Mouse (Mus musculus): ENCODE results near the gene Tspan18. TPM values are rescaled to one million over a fixed set of nuclear protein-coding genes. Genes with fewer than 3 reads are reported as not detected.

Gene Tspan18
- total and polyA plus RNA-seq, 3 experiments = 0.38 TPM; not detected in 2

DNA sequence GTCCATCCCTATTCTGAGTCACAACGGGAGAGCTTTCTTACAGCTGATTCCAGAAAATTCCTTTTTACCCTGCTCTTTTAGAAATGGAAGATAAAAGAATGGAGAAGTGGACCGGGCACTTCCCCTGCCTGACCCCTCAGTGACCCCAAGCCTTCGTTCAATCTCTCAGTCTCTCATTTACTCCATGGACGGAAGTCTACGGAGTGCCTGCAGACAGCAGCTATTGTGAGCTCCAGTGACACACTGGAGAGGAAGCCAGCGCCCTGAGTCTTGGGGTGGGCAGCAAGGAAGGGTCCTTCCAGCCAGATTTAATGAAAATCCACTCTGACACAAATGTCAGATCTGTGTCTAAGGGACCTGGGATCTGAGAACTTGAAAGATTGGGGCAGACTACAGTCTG is 12.3 kb upstream of the Tspan18 start:
- Histone ChIP-seq H3K79me2 (replicated peaks; ENCODE audit: control insufficient read depth, extremely low read depth, insufficient read depth, poor library complexity, severe bottlenecking) (no peaks in the 10 kb centered on the region), H3K36me3 (replicated peaks in 1 of 2; ENCODE audit: control insufficient read depth in 1 of 2, insufficient read depth in 1 of 2, low read length in 1 of 2) (no peaks in the 10 kb centered on the region), H3K9me3 (replicated peaks; ENCODE audit: low read length) (no peaks in the 10 kb centered on the region), H3K4me3 (replicated peaks in 1 of 3; ENCODE audit: low read depth in 2 of 3, low read length in 2 of 3, poor library complexity in 1 of 3) (no peak overlapping the region), H3K4me2 (ENCODE audit: insufficient read depth, low read depth, poor library complexity, severe bottlenecking) (no peak overlapping the region), H3K27me3 (replicated peaks) (peaks cover 93% of the 10 kb centered on the region), H3K27ac (ENCODE audit: insufficient read depth, low read depth) (no peak overlapping the region), H3K4me1 (ENCODE audit: control insufficient read depth in 1 of 2, insufficient read depth in 2 of 2) (no peaks in the 10 kb centered on the region), H3K9ac (ENCODE audit: insufficient read depth, low read depth) (no peak overlapping the region)
- in situ Hi-C loops (cut with MboI; ENCODE audit: low pct_ligation_motif_present, low pct_unique_long_range_greater_than_20kb, low sequenced_read_pairs) = no loop called here
- no peak for DNase-seq (ENCODE audit: extremely low read depth)
- dilution Hi-C loops (cut with MboI; ENCODE audit: extremely low pct_ligation_motif_present, extremely low pct_unique_long_range_greater_than_20kb, low sequenced_read_pairs) = no loop called here
- TF ChIP-seq HCFC1 (IDR thresholded peaks at IDR 0.05; ENCODE audit: low read depth, low read length) (no peak), MXI1 (IDR thresholded peaks at IDR 0.05; ENCODE audit: low read depth, low read length) (no peak), USF1 (IDR thresholded peaks at IDR 0.05; ENCODE audit: low read depth, low read length) (no peak), ZKSCAN1 (IDR thresholded peaks at IDR 0.05; ENCODE audit: borderline replicate concordance, low read depth, low read length) (no peak), KAT2A (IDR thresholded peaks at IDR 0.05; ENCODE audit: insufficient replicate concordance, low read length) (no peak), MYC (IDR thresholded peaks at IDR 0.05; ENCODE audit: low read depth, low read length) (no peak), POLR2AphosphoS2 (IDR thresholded peaks at IDR 0.05; ENCODE audit: low read depth, low read length) (no peak)

DNA sequence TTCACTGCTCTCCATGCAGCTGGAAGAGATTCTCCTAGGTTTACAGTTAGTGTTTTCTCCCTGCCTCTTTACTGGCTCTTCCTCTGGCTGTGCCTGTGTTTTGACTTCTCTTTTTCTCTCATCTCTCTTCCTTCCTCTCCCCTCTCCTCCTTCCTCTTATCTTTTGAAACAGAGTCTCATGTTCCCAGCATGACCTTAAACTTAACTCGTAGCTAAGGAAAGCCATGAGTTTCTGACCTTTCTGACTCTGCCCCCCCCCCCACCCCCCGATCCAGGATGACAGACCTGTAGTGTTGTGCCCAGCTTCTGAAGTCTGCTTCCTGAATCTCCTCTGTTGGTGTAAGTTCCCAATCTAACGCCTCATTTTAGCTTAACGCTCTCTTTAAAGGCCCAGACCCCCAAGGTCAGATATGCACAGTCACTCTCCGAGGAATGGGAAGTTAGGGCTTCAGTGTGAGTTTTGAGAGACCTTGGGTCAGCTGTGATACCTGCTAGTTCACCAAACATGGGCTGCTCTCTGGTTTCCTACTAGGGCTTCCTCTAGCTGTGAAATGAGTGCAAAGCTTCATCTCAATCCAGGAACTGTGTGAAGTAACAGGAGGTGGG is 11.5 kb upstream of the Tspan18 start:
- Histone ChIP-seq H3K36me3 (replicated peaks in 1 of 2; ENCODE audit: control insufficient read depth in 1 of 2, insufficient read depth in 1 of 2, low read length in 1 of 2) (no peaks in the 10 kb centered on the region), H3K4me3 (replicated peaks in 1 of 3; ENCODE audit: low read depth in 2 of 3, low read length in 2 of 3, poor library complexity in 1 of 3) (no peak overlapping the region), H3K4me2 (ENCODE audit: insufficient read depth, low read depth, poor library complexity, severe bottlenecking) (no peak overlapping the region), H3K79me2 (replicated peaks; ENCODE audit: control insufficient read depth, extremely low read depth, insufficient read depth, poor library complexity, severe bottlenecking) (no peaks in the 10 kb centered on the region), H3K4me1 (ENCODE audit: control insufficient read depth in 1 of 2, insufficient read depth in 2 of 2) (no peaks in the 10 kb centered on the region), H3K9ac (ENCODE audit: insufficient read depth, low read depth) (no peak overlapping the region), H3K9me3 (replicated peaks; ENCODE audit: low read length) (no peaks in the 10 kb centered on the region), H3K27ac (ENCODE audit: insufficient read depth, low read depth) (no peak overlapping the region), H3K27me3 (replicated peaks) (peaks cover 93% of the 10 kb centered on the region)
- in situ Hi-C loops (cut with MboI; ENCODE audit: low pct_ligation_motif_present, low pct_unique_long_range_greater_than_20kb, low sequenced_read_pairs) (no loop called here), dilution Hi-C loops (cut with MboI; ENCODE audit: extremely low pct_ligation_motif_present, extremely low pct_unique_long_range_greater_than_20kb, low sequenced_read_pairs) (no loop called here)
- no peak for DNase-seq (ENCODE audit: extremely low read depth)
- no peak for TF ChIP-seq RAD21 (IDR thresholded peaks at IDR 0.05; ENCODE audit: low read depth, low read length)
- TF ChIP-seq IRF4 (IDR thresholded peaks at IDR 0.05; ENCODE audit: low read depth, low read length) = no peak
- no peak for TF ChIP-seq TBP (conservative IDR thresholded peaks at IDR 0.05; ENCODE audit: low read depth, low read length)
- no peak for TF ChIP-seq E2F4 (IDR thresholded peaks at IDR 0.05; ENCODE audit: insufficient replicate concordance, low read depth, low read length)

DNA sequence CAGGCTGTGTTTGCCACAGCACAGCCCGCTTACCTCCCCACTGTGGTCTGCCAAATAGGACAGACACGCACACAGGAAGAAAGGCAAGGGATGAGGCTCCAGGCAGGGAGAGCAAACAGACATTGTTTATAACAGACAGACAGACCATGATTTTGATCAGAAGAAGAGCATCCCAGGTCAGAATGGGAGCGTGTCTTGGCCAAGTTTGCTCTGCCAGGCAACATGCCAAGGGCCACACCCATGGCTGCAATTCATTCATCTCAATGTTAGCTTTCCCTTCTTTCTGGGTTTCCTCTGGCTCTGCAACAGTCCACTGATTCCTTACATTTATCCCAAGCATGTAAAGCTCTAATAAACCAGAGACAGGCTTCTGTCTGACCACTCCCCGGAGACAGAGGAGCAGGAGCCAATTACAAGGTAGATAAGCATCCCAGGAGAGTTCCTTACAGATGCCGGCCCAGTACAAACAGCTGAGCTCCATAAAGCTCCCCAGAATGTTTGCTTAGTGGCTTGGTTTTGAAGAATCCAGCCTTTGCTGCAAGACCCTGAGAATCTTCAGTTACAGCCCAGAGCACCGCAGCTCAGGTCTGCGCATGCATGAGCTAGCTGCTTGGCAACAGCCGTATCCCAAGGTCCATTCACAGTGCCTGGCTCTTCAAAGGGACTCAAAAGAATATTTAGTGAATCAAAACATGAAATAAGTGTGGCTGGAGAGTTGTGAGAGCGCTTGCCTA is 5.2 kb upstream of the Tspan18 start:
- no peak overlapping the region for H3K4me3 ChIP-seq (replicated peaks in 1 of 3; ENCODE audit: low read depth in 2 of 3, low read length in 2 of 3, poor library complexity in 1 of 3)
- H3K27me3 ChIP-seq (replicated peaks) = peaks cover 97% of the 10 kb centered on the region
- dilution Hi-C loops (cut with MboI; ENCODE audit: extremely low pct_ligation_motif_present, extremely low pct_unique_long_range_greater_than_20kb, low sequenced_read_pairs) = no loop called here
- in situ Hi-C loops (cut with MboI; ENCODE audit: low pct_ligation_motif_present, low pct_unique_long_range_greater_than_20kb, low sequenced_read_pairs) = no loop called here
- H3K4me1 ChIP-seq (ENCODE audit: control insufficient read depth in 1 of 2, insufficient read depth in 2 of 2) = peaks cover 0 to 2% of the 10 kb centered on the region in 2 experiments; a peak in 1 of 4 replicates
- no peak overlapping the region for H3K9ac ChIP-seq (ENCODE audit: insufficient read depth, low read depth)
- H3K4me2 ChIP-seq (ENCODE audit: insufficient read depth, low read depth, poor library complexity, severe bottlenecking) = no peak overlapping the region
- peaks cover 4% of the 10 kb centered on the region for H3K9me3 ChIP-seq (replicated peaks; ENCODE audit: low read length)
- no peaks in the 10 kb centered on the region for H3K79me2 ChIP-seq (replicated peaks; ENCODE audit: control insufficient read depth, extremely low read depth, insufficient read depth, poor library complexity, severe bottlenecking)
- TF ChIP-seq KAT2A (IDR thresholded peaks at IDR 0.05; ENCODE audit: insufficient replicate concordance, low read length) = no peak
- TF ChIP-seq POLR2A (IDR thresholded peaks at IDR 0.05; ENCODE audit: low read depth, low read length) = no peak
- no peak for TF ChIP-seq MAFK (IDR thresholded peaks at IDR 0.05; ENCODE audit: insufficient replicate concordance, low read length)
- no peak for TF ChIP-seq HCFC1 (IDR thresholded peaks at IDR 0.05; ENCODE audit: low read depth, low read length)
- no peak for TF ChIP-seq MYC (IDR thresholded peaks at IDR 0.05; ENCODE audit: low read depth, low read length)
- no peak for TF ChIP-seq POLR2AphosphoS2 (IDR thresholded peaks at IDR 0.05; ENCODE audit: low read depth, low read length)
- DNase-seq (ENCODE audit: extremely low read depth) = no peak
- H3K27ac ChIP-seq (ENCODE audit: insufficient read depth, low read depth) = no peak overlapping the region
- no peaks in the 10 kb centered on the region for H3K36me3 ChIP-seq (replicated peaks in 1 of 2; ENCODE audit: control insufficient read depth in 1 of 2, insufficient read depth in 1 of 2, low read length in 1 of 2)

Measured in CH12.LX (cell line).